Mouse (Mus musculus) WW6 (cell line): Measurements from ENCODE around the gene Zbtb14.
A peak's percentile ranks its signal among the peaks of the same experiment; 100 is the strongest.

Experiments
- DNase-seq: peaks from one replicate; pipeline ENCODE4 v3.0.0-alpha.2; 2013; ENCODE audit warnings: low read depth, low spot score

Gene Zbtb14

GRCm38 (mm10) chr17:69382511-69383100 is at the start of gene Zbtb14:
Gene Zbtb14 (plus strand): TSS chr17:69383050.
- DNase-seq, result peak; percentile 80

- DNase-seq, result no peak
Measured at GRCm38 (mm10) chr17:69346056-69346455, 36.8 kb upstream of the Zbtb14 start.

- no peak for DNase-seq
Measured at GRCm38 (mm10) chr17:69349014-69349531, 33.8 kb upstream of the Zbtb14 start.

- DNase-seq, result peak; percentile 67
Measured at GRCm38 (mm10) chr17:69365049-69365448, 17.8 kb upstream of the Zbtb14 start.

- DNase-seq, result no peak
Measured at GRCm38 (mm10) chr17:69380838-69381237, 2.0 kb upstream of the Zbtb14 start.

GRCm38 (mm10) chr17:69383201-69383940 is 521 bp downstream of the Zbtb14 start:
- no peak for DNase-seq

GRCm38 (mm10) chr17:69383941-69384665 is 1.3 kb downstream of the Zbtb14 start:
- no peak for DNase-seq

- DNase-seq, result no peak
Measured at GRCm38 (mm10) chr17:69396147-69397033, 13.5 kb downstream of the Zbtb14 start.

GRCm38 (mm10) chr17:69397163-69397562 is 14.3 kb downstream of the Zbtb14 start:
- DNase-seq, result no peak

GRCm38 (mm10) chr17:69398092-69398491 is 15.2 kb downstream of the Zbtb14 start:
- no peak for DNase-seq

GRCm38 (mm10) chr17:69401146-69401545 is 18.3 kb downstream of the Zbtb14 start:
- no peak for DNase-seq

- DNase-seq, result no peak
Measured at GRCm38 (mm10) chr17:69416163-69416562, 33.3 kb downstream of the Zbtb14 start.

- peak; percentile 82 for DNase-seq
Measured at GRCm38 (mm10) chr17:69416920-69417661, 34.2 kb downstream of the Zbtb14 start.

- DNase-seq, result no peak
Measured at GRCm38 (mm10) chr17:69417724-69418373, 35.0 kb downstream of the Zbtb14 start.

GRCm38 (mm10) chr17:69421592-69421991 is 38.7 kb downstream of the Zbtb14 start:
- no peak for DNase-seq

- DNase-seq, result no peak
Measured at GRCm38 (mm10) chr17:69437836-69438235, 55.0 kb downstream of the Zbtb14 start.

GRCm38 (mm10) chr17:69438486-69438885 is 55.6 kb downstream of the Zbtb14 start:
- DNase-seq, result no peak

- DNase-seq, result peak; percentile 45
Measured at GRCm38 (mm10) chr17:69438990-69439491, 56.2 kb downstream of the Zbtb14 start, which contains the start of gene Akain1. Gene Akain1 (plus strand): TSS chr17:69439326.

GRCm38 (mm10) chr17:69439571-69440480 is 57.0 kb downstream of the Zbtb14 start:
- DNase-seq, result peak; percentile 26
